Mouse (Mus musculus): ENCODE results near the gene Suclg1. TPM values are rescaled to one million over a fixed set of nuclear protein-coding genes. Genes with fewer than 3 reads are reported as not detected.
A peak's percentile ranks its signal among the peaks of the same experiment; 100 is the strongest.

Suclg1 gene
- polyA plus RNA-seq, 1 experiment = 147 TPM

DNA sequence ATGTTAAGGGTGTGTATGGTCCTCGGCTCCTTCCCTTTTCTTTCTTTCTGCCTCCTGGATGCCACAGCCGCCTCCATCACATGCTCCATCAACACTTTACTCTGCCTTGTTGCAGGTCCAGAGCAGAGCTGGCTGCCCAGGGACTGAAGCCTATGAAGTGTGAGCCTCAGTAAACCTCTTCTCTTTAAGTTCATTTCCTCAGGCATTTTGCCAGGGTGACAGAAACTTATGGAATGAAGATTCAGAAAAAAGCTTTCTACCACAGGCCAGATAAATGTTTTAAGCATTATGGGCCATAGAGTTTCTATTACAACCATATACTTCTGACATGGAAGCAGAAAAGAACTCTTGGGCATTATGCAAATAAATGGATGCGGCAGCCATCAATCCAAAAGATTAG, 37.1 kb upstream of the Suclg1 start:
- Histone ChIP-seq H3K4me3 (no peak overlapping the region), H3K4me2 (ENCODE audit: low read depth) (peak overlapping the region; percentile 39), H3K27me3 (ENCODE audit: control insufficient read depth, insufficient read depth, insufficient read length) (no peaks in the 10 kb centered on the region), H3K79me2 (ENCODE audit: control insufficient read depth, insufficient read depth) (no peaks in the 10 kb centered on the region), H3K36me3 (ENCODE audit: control insufficient read depth, insufficient read depth) (no peaks in the 10 kb centered on the region), H3ac (ENCODE audit: control insufficient read depth, insufficient read length) (no peak overlapping the region)
- no peak for TF ChIP-seq REST (IDR thresholded peaks at IDR 0.05; ENCODE audit: insufficient read depth, insufficient read length)

DNA sequence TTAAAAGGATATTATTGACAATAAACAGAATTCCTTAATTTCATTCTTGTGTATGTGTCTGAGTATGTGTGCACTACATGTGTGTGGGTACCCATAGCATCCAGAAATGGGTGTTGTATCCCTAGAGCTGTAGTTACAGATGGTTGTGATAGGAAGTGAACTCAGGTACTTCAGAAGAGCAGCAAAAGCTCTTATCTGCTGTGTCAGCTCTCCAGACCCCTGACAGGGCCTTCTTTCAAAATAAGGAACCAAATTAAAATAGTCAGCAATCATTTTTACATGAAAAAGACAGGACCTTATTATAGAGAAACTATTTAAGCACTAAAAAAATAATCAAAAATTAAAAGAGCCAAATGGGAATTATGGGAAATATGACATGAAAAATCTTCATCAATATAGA, 36.6 kb upstream of the Suclg1 start:
- TF ChIP-seq TCF3 (IDR thresholded peaks at IDR 0.05; ENCODE audit: insufficient read length, low read depth) (no peak), SRF (IDR thresholded peaks at IDR 0.05; ENCODE audit: control insufficient read depth, insufficient read length, low read depth) (no peak), POLR2AphosphoS2 (IDR thresholded peaks at IDR 0.05; ENCODE audit: insufficient read length, low read depth) (no peak), MYOG (IDR thresholded peaks at IDR 0.05; ENCODE audit: control insufficient read depth in 1 of 3, insufficient read depth in 1 of 3, insufficient read length in 2 of 3, low read depth in 2 of 3) (no peak), MAX (IDR thresholded peaks at IDR 0.05; ENCODE audit: low read depth) (no peak), REST (IDR thresholded peaks at IDR 0.05; ENCODE audit: insufficient read depth, insufficient read length) (no peak), POLR2A (IDR thresholded peaks at IDR 0.05; ENCODE audit: insufficient read length, low read depth) (no peak), CEBPB (IDR thresholded peaks at IDR 0.05; ENCODE audit: insufficient read depth, poor library complexity, severe bottlenecking) (no peak)
- Histone ChIP-seq H3K4me3 (no peak overlapping the region), H3K4me2 (ENCODE audit: low read depth) (no peak overlapping the region)

DNA sequence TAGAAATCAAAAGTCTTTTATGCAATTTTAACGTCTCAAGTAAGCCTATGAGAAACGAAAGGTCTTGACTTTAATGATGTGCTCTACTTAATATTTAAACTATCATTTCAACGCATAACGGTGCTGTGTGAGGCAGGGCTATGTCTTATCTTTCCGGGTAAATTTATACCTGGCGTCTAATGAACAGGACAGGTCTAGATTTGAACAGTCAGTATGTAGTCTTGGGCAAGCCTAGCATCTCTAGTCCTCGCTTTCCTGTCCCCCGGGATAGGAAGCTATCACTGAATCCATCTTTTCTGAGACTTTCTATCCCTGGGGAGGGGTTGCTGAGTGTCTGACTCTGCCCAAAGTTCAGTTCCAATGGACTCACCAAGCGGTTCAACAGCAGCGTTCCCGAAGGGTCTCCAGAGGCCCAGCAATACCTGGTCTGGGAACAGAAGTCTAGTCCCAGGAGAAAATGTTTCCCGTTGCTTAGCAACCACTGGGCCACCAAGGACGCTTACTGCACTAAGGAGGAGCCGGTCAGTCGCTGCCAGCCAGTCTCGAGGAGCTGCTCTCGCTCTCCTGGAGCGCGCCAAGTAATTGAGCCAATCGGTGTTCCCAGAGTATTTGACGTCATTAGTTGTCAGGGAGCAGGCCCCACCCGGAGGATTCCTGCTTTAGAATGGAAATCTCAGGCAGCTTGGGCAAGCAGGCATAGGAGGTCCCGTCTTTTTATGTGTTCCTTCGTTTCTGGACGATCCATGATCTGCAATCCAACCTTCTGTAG, 26.8 kb upstream of the Suclg1 start, which contains the start of gene Dnah6:
Dnah6 (minus strand) TSS at position 463 of the 769 bp plus-strand sequence.
- TF ChIP-seq MYOG (IDR thresholded peaks at IDR 0.05; ENCODE audit: control insufficient read depth in 1 of 3, insufficient read depth in 1 of 3, insufficient read length in 2 of 3, low read depth in 2 of 3) (no peak), E2F4 (IDR thresholded peaks at IDR 0.05; ENCODE audit: insufficient read depth) (peak; percentile 68), REST (IDR thresholded peaks at IDR 0.05; ENCODE audit: insufficient read depth, insufficient read length) (no peak), TCF3 (IDR thresholded peaks at IDR 0.05; ENCODE audit: insufficient read length, low read depth) (no peak), USF1 (IDR thresholded peaks at IDR 0.05; ENCODE audit: low read depth) (no peak), MYOD1 (IDR thresholded peaks at IDR 0.05; ENCODE audit: control insufficient read depth in 1 of 3, insufficient read length in 2 of 3, low read depth in 2 of 3) (no peak), POLR2AphosphoS2 (IDR thresholded peaks at IDR 0.05; ENCODE audit: insufficient read length, low read depth) (no peak)
- H3K4me3 ChIP-seq = peak within 1 kb of the TSS; percentile 9

More for the DNA sequence above, 36.6 kb upstream of the Suclg1 start:
- Histone ChIP-seq H3K36me3 (ENCODE audit: control insufficient read depth, insufficient read depth) (no peaks in the 10 kb centered on the region), H3K27me3 (ENCODE audit: control insufficient read depth, insufficient read depth, insufficient read length) (no peaks in the 10 kb centered on the region), H3K79me2 (ENCODE audit: control insufficient read depth, insufficient read depth) (no peaks in the 10 kb centered on the region), H3ac (ENCODE audit: control insufficient read depth, insufficient read length) (no peak overlapping the region)

DNA sequence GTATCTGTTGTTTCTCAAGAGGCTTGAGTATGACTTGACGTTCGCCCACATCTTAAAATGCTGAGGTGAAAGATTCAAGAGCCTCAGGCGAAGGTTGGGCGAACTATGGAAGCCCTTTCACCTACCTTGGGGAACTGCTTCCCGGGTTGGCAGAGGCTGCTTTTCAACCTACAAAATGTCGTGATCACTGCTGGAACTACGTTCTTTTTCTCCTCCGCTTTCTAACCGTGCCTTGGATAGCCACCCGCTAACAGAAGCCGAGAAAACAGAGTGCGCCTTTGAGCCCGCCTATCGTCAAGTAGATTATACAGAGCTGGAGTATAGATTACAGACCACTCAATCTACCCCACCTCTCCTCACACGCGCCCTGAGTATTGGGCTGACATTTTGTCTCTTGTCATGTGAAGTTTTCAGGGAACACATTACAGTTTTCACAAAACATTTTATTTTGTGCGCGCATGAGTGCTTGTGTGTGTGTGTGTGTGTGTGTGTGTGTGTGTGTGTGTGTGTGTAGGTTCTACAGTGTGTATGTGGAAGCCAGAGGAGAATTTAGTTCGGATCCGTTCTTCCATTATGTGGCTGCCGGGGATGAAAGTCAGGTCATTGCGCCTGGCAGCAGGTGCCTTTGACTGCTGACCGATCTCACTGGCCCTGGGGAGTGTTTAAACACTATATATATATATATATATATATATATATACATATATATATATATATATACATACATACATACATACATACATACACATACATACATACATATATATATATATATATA, 26.0 kb upstream of the Suclg1 start:
- Histone ChIP-seq H3ac (ENCODE audit: control insufficient read depth, insufficient read length) (no peak overlapping the region), H3K79me2 (ENCODE audit: control insufficient read depth, insufficient read depth) (no peaks in the 10 kb centered on the region), H3K4me3 (peak overlapping the region; percentile 9), H3K27me3 (ENCODE audit: control insufficient read depth, insufficient read depth, insufficient read length) (no peaks in the 10 kb centered on the region), H3K36me3 (ENCODE audit: control insufficient read depth, insufficient read depth) (no peaks in the 10 kb centered on the region), H3K4me2 (ENCODE audit: low read depth) (peak overlapping the region; percentile 95)
- TF ChIP-seq POLR2AphosphoS2 (IDR thresholded peaks at IDR 0.05; ENCODE audit: insufficient read length, low read depth) (no peak), E2F4 (IDR thresholded peaks at IDR 0.05; ENCODE audit: insufficient read depth) (no peak), TCF12 (IDR thresholded peaks at IDR 0.05; ENCODE audit: insufficient read depth, poor library complexity, severe bottlenecking) (no peak), POLR2A (IDR thresholded peaks at IDR 0.05; ENCODE audit: insufficient read length, low read depth) (no peak), TCF3 (IDR thresholded peaks at IDR 0.05; ENCODE audit: insufficient read length, low read depth) (no peak), SRF (IDR thresholded peaks at IDR 0.05; ENCODE audit: control insufficient read depth, insufficient read length, low read depth) (no peak)

More for the DNA sequence above, 26.8 kb upstream of the Suclg1 start, which contains the start of gene Dnah6:
- H3K27me3 ChIP-seq (ENCODE audit: control insufficient read depth, insufficient read depth, insufficient read length) = no peaks in the 10 kb centered on the region
- H3K4me2 ChIP-seq (ENCODE audit: low read depth) = peak within 1 kb of the TSS; percentile 95
- no peaks in the 10 kb centered on the region for H3K36me3 ChIP-seq (ENCODE audit: control insufficient read depth, insufficient read depth)
- H3ac ChIP-seq (ENCODE audit: control insufficient read depth, insufficient read length) = no peak within 1 kb of the TSS
- H3K79me2 ChIP-seq (ENCODE audit: control insufficient read depth, insufficient read depth) = no peaks in the 10 kb centered on the region

GRCm38 (mm10) chr6:73222841-73223526, 25.2 kb upstream of the Suclg1 start:
- Histone ChIP-seq H3K4me3 (peak overlapping the region; percentile 9), H3K36me3 (ENCODE audit: control insufficient read depth, insufficient read depth) (no peaks in the 10 kb centered on the region), H3ac (ENCODE audit: control insufficient read depth, insufficient read length) (no peak overlapping the region), H3K27me3 (ENCODE audit: control insufficient read depth, insufficient read depth, insufficient read length) (no peaks in the 10 kb centered on the region), H3K4me2 (ENCODE audit: low read depth) (peak overlapping the region; percentile 62), H3K79me2 (ENCODE audit: control insufficient read depth, insufficient read depth) (no peaks in the 10 kb centered on the region)
- TF ChIP-seq SRF (IDR thresholded peaks at IDR 0.05; ENCODE audit: control insufficient read depth, insufficient read length, low read depth) (peak; percentile 93), MYOG (IDR thresholded peaks at IDR 0.05; ENCODE audit: control insufficient read depth in 1 of 3, insufficient read depth in 1 of 3, insufficient read length in 2 of 3, low read depth in 2 of 3) (no peak), TCF12 (IDR thresholded peaks at IDR 0.05; ENCODE audit: insufficient read depth, poor library complexity, severe bottlenecking) (no peak), POLR2A (IDR thresholded peaks at IDR 0.05; ENCODE audit: insufficient read length, low read depth) (no peak)
